Mouse (Mus musculus) lung, adult 18-20 months (tissue): ENCODE data around the gene Uspl1.

ENCODE experiments used
- DNase-seq, 2 experiments: peaks; one replicate each; pipeline ENCODE4 v3.0.0; 2022; ENCODE audit warnings: mixed read lengths in 2 of 2

Gene Uspl1

DNA sequence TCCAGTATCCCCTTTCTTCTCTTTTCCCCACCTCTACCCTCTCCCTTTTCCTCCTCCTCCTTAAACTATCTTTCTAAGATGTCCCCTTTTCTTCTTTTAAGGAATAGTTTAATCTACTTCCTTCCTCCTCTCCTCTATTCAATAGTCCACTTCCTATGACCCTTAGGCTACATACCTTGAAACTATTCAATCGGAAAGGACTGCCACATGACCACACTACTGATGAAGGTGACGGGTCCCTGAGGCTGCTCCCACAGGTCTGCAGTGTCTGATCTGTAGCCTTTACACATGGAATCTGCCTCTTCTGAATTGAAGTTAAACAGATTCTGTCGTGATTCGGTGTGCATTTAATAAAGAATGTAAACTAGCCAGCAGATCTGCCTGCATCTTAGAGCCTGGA lies 28.7 kb downstream of the Uspl1 start:
- DNase-seq: no peak

DNA sequence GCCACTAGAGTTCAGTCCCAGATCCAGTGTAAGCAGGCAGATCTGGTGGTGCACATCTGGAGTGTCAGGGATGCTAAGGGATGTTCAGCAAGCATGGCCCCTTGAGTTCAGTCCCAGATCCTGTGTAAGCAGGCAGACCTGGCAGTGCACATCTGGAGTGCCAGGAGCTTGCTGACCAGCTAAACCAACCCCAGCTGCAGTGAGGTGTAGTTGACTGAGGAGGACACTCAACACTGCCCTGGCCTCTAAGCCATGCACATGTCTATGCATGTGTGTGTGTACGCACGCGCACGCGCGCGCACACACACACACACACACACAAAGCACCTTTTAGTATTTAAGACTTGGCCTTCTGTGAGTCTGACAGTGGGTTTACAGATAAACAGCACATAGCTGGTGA lies 31.4 kb downstream of the Uspl1 start:
- DNase-seq: no peak

- DNase-seq: no peak
These were observed 33.6 kb downstream of the Uspl1 start for GRCm38 (mm10) chr5:149217524-149218357.

GRCm38 (mm10) chr5:149219493-149219892 lies 35.3 kb downstream of the Uspl1 start:
- DNase-seq: no peak

- DNase-seq: peak in 1 of 2 experiments; percentile 14
These were observed 37.2 kb downstream of the Uspl1 start for GRCm38 (mm10) chr5:149221355-149221754.

DNA sequence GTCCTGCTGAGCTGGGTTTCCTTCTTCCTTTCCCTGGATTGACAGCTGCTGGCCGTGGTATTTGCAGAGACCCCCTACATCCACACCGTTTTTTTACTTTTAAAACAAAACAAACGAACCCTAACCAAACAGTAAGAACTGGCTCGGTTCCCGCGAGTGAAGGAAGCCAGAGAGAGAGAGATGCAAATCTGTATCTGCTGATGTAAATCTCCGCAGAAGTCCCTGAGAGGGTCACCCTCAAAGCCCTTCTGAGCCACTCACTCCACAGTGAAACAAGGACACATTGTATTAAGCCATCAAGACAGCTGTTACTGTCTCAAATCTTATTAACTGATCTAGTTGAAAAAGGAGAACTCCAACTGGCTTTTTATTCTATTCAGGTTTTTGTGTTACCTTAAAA lies 40.5 kb downstream of the Uspl1 start:
- no peak for DNase-seq

DNA sequence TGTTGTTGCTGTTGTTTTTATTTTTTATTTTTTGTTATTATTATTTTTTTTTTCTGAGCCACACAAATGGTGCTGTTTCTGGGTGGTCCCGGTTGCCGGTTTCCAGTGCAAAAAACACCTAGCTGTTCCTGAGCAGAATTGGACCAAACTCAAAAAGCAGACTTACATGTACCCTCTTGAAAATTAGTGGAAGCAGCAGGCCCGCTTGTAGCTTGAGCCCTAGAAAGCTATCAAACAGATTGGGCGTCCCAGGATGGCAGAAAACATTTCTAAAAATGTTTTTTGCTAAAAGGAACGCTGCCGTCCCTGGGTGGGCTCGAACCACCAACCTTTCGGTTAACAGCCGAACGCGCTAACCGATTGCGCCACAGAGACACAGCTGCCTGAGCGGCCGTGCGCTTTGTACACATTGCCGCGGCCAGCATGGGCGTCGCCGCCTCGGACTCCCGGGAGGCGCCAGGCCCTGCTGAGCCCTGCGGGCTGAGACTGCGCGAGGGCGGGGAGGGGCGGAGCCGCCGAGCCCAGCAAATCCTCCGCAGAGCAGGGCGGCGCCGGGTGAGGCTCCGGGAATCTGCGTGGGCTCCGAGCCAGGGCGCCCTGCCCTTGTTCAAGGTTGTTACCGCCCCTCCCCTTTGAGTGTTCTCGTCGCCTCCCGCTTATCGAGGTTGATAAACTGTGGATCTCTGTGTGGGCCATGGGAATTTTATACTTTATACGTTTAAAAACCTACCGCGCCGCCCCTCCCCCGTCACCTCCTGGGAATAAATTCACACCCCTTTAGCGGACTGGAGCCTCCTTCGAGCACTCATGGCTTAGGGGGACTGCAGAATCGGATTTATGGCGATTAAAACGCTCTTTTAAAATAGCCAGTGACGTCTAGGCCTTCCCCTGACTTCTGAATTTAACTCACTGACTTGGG lies 44.8 kb downstream of the Uspl1 start:
- DNase-seq: peak; percentile 98 to 99

DNA sequence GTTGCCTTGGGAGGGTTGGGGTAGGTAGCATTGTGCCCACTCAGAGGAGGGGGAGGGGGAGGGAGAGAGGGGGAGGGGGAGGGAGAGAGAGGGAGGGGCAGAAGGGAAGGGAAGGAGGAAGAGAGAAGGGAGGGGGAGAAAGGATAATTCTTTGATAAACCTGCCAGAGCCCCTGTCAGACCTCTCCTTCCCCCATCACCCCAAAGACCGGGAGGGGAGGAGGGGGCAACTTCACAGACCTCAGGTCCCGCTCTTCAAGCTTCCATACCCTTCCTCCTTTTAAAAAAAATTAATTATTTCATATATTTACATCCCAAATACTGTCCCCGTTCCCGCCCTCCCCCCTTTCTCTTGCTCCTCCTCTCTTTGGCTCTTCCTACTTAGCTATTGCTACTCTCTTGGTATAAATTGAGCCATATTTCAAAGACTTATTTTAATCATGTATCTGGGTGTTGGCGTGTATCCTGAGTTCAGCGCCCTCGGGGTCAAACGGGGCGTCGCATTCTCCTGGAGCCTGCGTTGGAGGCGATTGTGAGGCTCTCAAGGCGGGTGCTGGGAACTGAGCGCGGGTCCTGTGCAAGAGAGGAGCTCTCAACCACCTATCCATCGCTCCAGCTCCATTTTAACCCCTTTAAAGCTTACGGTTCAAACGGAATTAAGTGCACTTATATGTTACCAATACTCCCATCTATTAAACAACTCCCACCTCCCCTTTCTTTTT lies 45.6 kb downstream of the Uspl1 start:
- peak in 1 of 2 experiments; percentile 17 for DNase-seq

GRCm38 (mm10) chr5:149235002-149235401 lies 50.9 kb downstream of the Uspl1 start:
- DNase-seq: peak; percentile 36 to 40

DNA sequence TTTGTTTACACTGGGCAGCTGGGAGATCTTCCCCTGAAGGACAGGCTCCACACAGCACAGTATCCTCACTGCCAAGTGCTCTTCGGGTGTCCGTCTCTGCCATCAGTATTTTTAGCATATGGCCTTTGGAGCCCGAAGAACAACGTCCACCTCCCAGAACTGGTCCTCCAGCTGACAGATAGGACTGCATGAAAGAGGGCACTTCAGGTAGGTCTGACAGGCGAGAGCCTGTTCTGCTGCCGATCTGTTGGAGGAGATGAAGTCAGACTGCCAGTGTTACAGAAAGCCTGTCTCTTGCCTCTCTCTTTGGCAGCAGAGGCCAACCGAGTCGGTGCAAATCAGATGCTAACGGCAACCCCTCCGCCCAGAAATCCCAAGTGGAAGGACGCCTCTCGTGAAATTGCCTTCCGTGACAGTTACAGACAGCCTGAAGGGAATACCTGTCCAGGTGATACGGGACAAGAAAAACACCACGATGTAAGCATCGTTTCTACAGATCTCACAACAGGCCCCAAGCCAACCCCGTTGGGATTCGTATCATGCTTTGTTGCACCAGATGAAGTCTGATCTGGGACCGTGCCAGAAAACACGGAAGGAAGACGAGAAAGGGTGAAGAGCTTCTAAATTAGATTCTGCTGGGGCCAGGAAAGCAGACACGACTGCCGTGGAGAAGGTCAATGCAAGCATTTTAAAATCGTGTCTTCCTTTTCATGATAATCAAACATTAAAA lies 53.2 kb downstream of the Uspl1 start:
- no peak for DNase-seq

DNA sequence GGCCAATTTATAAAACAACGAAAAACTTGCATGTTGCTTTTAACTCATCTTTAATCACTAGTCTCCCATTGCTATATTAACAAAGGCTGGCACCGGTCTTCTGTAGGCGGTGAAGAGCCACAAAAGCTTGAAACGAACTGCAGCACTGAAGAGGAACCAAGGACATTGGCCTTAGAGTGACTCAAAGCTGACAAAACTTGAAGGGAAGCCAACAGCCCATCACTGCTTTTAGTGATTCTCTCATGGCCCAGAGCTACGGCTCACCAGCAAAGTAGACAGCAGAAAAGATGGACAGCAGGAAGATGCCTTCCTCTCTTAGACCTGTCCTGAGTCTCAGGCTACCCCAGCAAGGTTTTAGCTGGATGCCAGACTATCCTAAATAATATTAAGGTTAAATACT lies 58.3 kb downstream of the Uspl1 start:
- no peak for DNase-seq

- DNase-seq: no peak
These were observed 58.9 kb downstream of the Uspl1 start for GRCm38 (mm10) chr5:149243053-149243452.

- no peak for DNase-seq
These were observed 61.3 kb downstream of the Uspl1 start for GRCm38 (mm10) chr5:149245391-149245964.

DNA sequence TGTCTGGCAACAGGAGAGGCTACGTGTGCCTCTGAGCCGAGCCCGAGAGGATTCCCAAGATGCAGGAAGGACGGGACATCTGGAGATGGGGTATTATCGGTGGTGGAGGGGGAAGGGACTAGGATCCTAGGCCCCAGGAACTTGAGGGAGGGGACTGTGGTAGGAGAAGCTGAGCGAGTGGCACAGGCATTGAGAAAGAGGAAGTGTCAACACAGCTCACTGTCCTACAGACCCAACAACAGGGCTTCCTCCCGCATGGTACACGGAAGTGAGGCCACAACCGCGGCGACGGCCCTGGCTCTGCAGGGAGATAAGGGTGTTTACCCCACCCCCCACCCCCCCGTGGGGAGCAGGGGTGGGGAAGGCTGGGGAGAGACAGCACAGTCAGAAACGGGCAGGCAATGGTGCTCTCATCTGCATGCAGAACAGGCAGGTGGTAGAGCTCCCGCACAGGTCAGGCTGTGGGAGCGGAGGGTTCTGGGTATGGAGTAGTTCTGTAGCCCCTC lies 61.9 kb downstream of the Uspl1 start:
- DNase-seq: peak; percentile 74 to 75

GRCm38 (mm10) chr5:149247047-149247904 lies 63.1 kb downstream of the Uspl1 start:
- peak; percentile 17 to 25 for DNase-seq

DNA sequence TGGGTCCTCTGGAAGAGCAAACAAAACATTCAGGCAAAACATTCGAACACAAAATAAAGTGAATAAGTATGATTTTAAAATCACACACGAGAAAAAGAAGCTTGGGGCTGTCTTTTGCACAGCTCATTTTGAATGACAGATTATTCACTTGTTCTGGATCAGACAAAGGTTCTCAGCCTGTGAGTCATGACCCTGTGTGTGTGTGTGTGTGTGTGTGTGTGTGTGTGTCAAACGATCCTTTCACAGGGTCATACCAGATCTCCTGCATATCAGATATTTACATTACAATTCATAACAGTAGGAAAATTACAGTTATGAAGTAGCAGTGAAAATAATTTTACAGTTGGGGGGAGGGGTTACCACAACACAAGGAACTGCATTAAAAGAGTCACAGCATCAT lies 68.2 kb downstream of the Uspl1 start:
- no peak for DNase-seq

DNA sequence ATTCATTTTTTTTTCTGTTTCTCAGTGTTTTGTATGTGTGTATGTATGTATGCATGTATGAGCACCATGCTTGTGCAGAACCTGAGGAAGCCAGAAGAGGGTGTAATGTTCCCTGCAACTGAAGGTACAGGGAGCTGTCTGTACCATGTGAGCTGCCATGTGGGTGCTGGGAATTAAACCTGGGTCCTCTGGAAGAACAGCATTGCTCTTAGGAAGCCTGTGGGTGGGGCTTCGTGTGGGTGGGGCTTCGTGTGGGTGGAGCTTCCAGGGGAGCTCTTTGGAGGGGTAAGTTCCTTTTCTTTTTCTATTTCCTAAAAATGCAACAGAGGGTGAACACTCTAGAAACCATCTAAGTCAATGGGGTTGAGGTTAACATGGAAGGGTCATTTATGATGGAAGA lies 69.3 kb downstream of the Uspl1 start:
- DNase-seq: no peak

GRCm38 (mm10) chr5:149255522-149255921 lies 71.4 kb downstream of the Uspl1 start:
- DNase-seq: no peak

- DNase-seq: no peak
These were observed 73.5 kb downstream of the Uspl1 start for GRCm38 (mm10) chr5:149257518-149258281.

GRCm38 (mm10) chr5:149259093-149259492 lies 74.9 kb downstream of the Uspl1 start:
- no peak for DNase-seq
